Mouse (Mus musculus) forebrain, embryonic 14.5 days (tissue): Measurements from ENCODE around the gene 1700029J07Rik. TPM values are rescaled to one million over a fixed set of nuclear protein-coding genes. Genes with fewer than 3 reads are reported as not detected.

Experiments
- ATAC-seq: fragments of 200-750 bp; cut with Nextera tagmentation; 2 replicates; pipeline ENCODE4 v1.8.0; 2017; ENCODE audit warnings: mild to moderate bottlenecking, moderate library complexity
- DNase-seq: peaks from one replicate; pipeline ENCODE4 v3.0.0-alpha.2; 2015; ENCODE audit warnings: low spot score
- H3K27ac ChIP-seq: fragments of 300-500 bp; sonication (generic); 2 replicates; pipeline ENCODE4 v1.5.1; 2014; ENCODE audit warnings: low read depth, mild to moderate bottlenecking, control low read depth, low read length, moderate library complexity
- H3K27me3 ChIP-seq: fragments of 300-500 bp; sonication (generic); replicated peaks from 2 replicates; pipeline ENCODE4 v1.6.1; 2014; ENCODE audit warnings: low read length, control low read depth, mixed read lengths; ENCODE audit not compliant: control insufficient read depth, insufficient read depth
- H3K36me3 ChIP-seq: fragments of 300-500 bp; sonication (generic); 2 replicates; pipeline ENCODE4 v1.6.1; 2014; ENCODE audit warnings: low read length, control low read depth; ENCODE audit not compliant: control insufficient read depth, insufficient read depth
- H3K4me1 ChIP-seq: fragments of 300-500 bp; sonication (generic); 2 replicates; pipeline ENCODE4 v1.6.1; 2014; ENCODE audit warnings: antibody characterized with exemption, low read length, control low read depth; ENCODE audit not compliant: control insufficient read depth, insufficient read depth
- H3K4me2 ChIP-seq: fragments of 300-500 bp; sonication (generic); 2 replicates; pipeline ENCODE4 v1.6.1; 2014; ENCODE audit warnings: mild to moderate bottlenecking, control low read depth, low read length
- H3K4me3 ChIP-seq: fragments of 300-500 bp; sonication (generic); 2 replicates; pipeline ENCODE4 v1.5.1; 2014; ENCODE audit warnings: low read depth, low read length, control low read depth
- H3K9ac ChIP-seq: fragments of 300-500 bp; sonication (generic); 2 replicates; pipeline ENCODE4 v1.6.1; 2014; ENCODE audit warnings: mild to moderate bottlenecking, low read length, control low read depth, moderate library complexity
- H3K9me3 ChIP-seq: fragments of 300-500 bp; sonication (generic); replicated peaks from 2 replicates; pipeline ENCODE4 v1.6.1; 2016; ENCODE audit warnings: low read length, control low read depth, mixed read lengths; ENCODE audit not compliant: control insufficient read depth
- WGBS: fragments of 180-500 bp; shearing (Covaris S2); extraction: QIAGEN DNeasy Blood & Tissue Kit; methylation state at CpG from one replicate; pipeline ENCODE4 v1.1.7; 2014; 5-methylcytosine and 5-hydroxymethylcytosine counted together
- polyA plus RNA-seq: library from polyadenylated mRNA; unstranded; fragments of >200 nt; fragmentation: Nextera tagmentation; extraction: Ambion mirVana; gene quantifications from 2 replicates; pipeline ENCODE4 v1.2.1, GENCODE M21; 2014

The 1700029J07Rik gene
- polyA plus RNA-seq, 1 experiment from 2014 or later = 1.9 TPM

- no peaks in the 10 kb centered on the region for H3K9me3 ChIP-seq
- DNase-seq (no peak), ATAC-seq (no peak)
- H3K27me3 ChIP-seq = no peaks in the 10 kb centered on the region
- no peaks in the 10 kb centered on the region for H3K4me1 ChIP-seq
- 88% methylated on average over 15 of the region's 15 CpGs for WGBS
- no peak overlapping the region for H3K4me2 ChIP-seq
- H3K4me3 ChIP-seq = no peak overlapping the region
- no peak overlapping the region for H3K9ac ChIP-seq
- H3K36me3 ChIP-seq = no peaks in the 10 kb centered on the region
- no peak overlapping the region for H3K27ac ChIP-seq
These were observed 56.2 kb downstream of the 1700029J07Rik start for GRCm38 (mm10) chr8:45918891-45919290.

GRCm38 (mm10) chr8:45917040-45917679 is 57.9 kb downstream of the 1700029J07Rik start:
- no peak overlapping the region for H3K4me2 ChIP-seq
- 84% methylated on average over 20 of the region's 20 CpGs for WGBS
- H3K27ac ChIP-seq = no peak overlapping the region
- H3K4me1 ChIP-seq = no peaks in the 10 kb centered on the region
- no peaks in the 10 kb centered on the region for H3K27me3 ChIP-seq
- DNase-seq (no peak), ATAC-seq (no peak)
- H3K4me3 ChIP-seq = no peak overlapping the region
- H3K9me3 ChIP-seq = no peaks in the 10 kb centered on the region
- H3K36me3 ChIP-seq = no peaks in the 10 kb centered on the region
- H3K9ac ChIP-seq = no peak overlapping the region

DNA sequence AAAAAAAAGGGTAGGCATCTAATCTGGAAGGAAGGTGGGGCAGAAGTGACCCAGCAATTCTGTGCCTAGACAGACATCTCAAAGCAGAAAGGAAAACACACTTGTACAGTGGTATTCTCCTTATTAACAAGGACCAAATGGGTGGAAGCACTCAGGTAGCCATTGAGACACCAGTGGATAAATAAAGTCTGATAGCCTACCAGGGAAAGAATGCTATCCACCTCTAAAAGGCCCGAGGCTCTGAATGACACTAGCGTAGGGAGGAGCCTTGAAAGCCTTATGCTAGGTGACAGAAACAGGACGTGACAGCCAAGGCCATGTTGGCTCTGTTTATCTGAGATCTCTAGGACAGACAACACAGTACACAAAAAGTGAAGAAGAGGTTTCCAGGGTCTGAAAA is 58.6 kb downstream of the 1700029J07Rik start:
- Histone ChIP-seq H3K36me3 (no peaks in the 10 kb centered on the region), H3K9me3 (no peaks in the 10 kb centered on the region), H3K4me2 (no peak overlapping the region), H3K4me3 (no peak overlapping the region), H3K27ac (no peak overlapping the region), H3K4me1 (no peaks in the 10 kb centered on the region), H3K27me3 (no peaks in the 10 kb centered on the region), H3K9ac (no peak overlapping the region)
- WGBS = 88% methylated on average over 3 of the region's 3 CpGs
- no peak for ATAC-seq
- no peak for DNase-seq

DNA sequence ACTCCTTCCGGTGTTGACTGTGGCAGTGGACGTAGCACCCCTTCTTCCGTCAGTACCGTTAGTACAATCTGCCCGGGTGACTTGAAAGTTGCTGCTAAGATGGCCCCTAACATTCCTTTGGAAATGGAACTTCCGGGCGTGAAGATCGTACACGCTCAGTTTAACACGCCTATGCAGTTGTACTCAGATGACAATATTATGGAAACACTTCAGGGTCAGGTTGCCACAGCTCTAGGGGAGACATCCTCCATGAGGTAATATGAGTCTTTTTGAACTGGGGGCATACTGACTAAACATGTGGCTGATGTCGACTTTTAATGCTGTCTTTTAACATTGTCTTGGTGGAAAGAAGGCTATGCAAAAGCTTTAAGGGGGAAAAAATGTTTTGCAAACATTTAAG is 61.3 kb downstream of the 1700029J07Rik start:
- H3K27me3 ChIP-seq = no peaks in the 10 kb centered on the region
- H3K36me3 ChIP-seq = no peaks in the 10 kb centered on the region
- peaks cover 2% of the 10 kb centered on the region; the same call in 1 of the 2 replicates for H3K4me1 ChIP-seq
- H3K27ac ChIP-seq = no peak overlapping the region
- 94% methylated on average over 11 of the region's 11 CpGs for WGBS
- no peaks in the 10 kb centered on the region for H3K9me3 ChIP-seq
- no peak overlapping the region for H3K4me2 ChIP-seq
- H3K9ac ChIP-seq = no peak overlapping the region
- no peak for ATAC-seq
- no peak for DNase-seq
- no peak overlapping the region for H3K4me3 ChIP-seq

DNA sequence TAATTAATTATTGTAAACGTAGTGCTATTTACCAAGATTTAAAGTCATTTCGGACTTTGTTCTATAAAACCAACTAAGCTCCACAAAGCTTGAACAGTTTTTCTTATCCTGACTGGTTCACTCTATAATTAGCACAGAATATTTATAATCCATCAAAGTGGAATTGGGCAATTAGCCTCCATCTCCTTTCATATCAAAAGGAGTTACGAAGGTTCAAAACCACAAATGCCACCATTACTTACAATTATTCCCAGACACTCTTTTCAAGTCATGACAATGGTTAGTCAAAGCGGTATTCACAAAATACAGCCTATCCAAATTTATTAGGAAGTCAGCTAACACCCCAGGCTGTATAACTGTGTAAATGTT is 68.8 kb downstream of the 1700029J07Rik start:
- WGBS = 11% methylated on average over 4 of the region's 4 CpGs
- ATAC-seq = peak; percentile 43; the same call in 1 of the 2 replicates
- Histone ChIP-seq H3K36me3 (no peaks in the 10 kb centered on the region), H3K4me3 (no peak overlapping the region), H3K27ac (no peak overlapping the region), H3K27me3 (no peaks in the 10 kb centered on the region), H3K4me2 (no peak overlapping the region), H3K4me1 (peaks cover 7% of the 10 kb centered on the region; the same call in 1 of the 2 replicates), H3K9ac (no peak overlapping the region), H3K9me3 (no peaks in the 10 kb centered on the region)
- DNase-seq = peak; percentile 49

DNA sequence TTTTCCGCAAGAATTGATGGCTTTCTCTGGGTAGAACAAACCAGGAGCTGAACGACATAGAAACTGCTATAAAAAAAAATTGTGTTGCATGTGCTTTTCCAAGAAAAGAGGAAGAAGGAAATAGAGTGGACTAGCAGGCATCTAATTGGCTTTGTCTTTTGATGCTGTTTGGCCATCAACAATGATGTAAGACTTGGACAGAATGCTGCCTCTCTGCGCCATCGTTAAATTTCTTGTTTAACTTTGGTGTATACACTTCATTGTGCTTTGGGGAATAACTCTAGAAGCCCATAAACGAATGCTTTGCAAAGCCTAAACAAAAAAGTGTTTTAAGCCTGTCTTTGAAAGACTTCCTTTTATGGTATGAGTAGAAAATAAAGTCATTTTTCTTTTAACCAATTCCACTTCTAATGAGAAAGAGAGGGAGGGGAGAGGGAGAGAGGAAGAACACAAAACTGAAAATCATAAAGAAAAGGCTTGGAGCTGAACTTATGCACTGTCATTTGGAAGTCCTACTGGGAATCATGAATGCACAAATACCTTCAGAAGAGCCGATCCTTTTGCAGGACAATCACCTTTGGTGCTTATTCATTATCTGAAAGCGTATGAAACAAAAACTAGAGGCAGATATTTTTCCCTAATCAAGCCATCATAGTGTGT is 69.3 kb downstream of the 1700029J07Rik start:
- Histone ChIP-seq H3K4me3 (no peak overlapping the region), H3K9me3 (no peaks in the 10 kb centered on the region), H3K9ac (no peak overlapping the region), H3K4me1 (peaks cover 7% of the 10 kb centered on the region; the same call in 1 of the 2 replicates), H3K36me3 (no peaks in the 10 kb centered on the region), H3K4me2 (no peak overlapping the region), H3K27me3 (no peaks in the 10 kb centered on the region), H3K27ac (no peak overlapping the region)
- ATAC-seq = peak; percentile 68
- WGBS = 9% methylated on average over 7 of the region's 7 CpGs
- DNase-seq = peak; percentile 77

- DNase-seq (peak; percentile 46), ATAC-seq (no peak; the same call in 1 of the 2 replicates)
- H3K9me3 ChIP-seq = no peaks in the 10 kb centered on the region
- H3K4me1 ChIP-seq = peaks cover 4% of the 10 kb centered on the region; the same call in 1 of the 2 replicates
- H3K36me3 ChIP-seq = no peaks in the 10 kb centered on the region
- H3K4me3 ChIP-seq = no peak overlapping the region
- no peak overlapping the region for H3K27ac ChIP-seq
- WGBS = 33% methylated on average over 3 of the region's 3 CpGs
- H3K27me3 ChIP-seq = no peaks in the 10 kb centered on the region
- no peak overlapping the region for H3K4me2 ChIP-seq
- no peak overlapping the region for H3K9ac ChIP-seq
These were observed 71.4 kb downstream of the 1700029J07Rik start for GRCm38 (mm10) chr8:45903659-45904058.
